Mouse (Mus musculus) cerebellum, adult 11 months (tissue): ENCODE measurements at regions not wholly inside any gene's neighbourhood (a gene's known extent, or its start where the extent isn't known, plus 50 kb on each side); places are given as distances from the start of the nearest gene placed in this dataset.

Source experiments
- DNase-seq: peaks from one replicate; pipeline ENCODE4 v3.0.0; 2022

- DNase-seq, result no peak
Measured at GRCm38 (mm10) chr5:80484676-80485075, 535.3 kb upstream of the Adgrl3 start.

GRCm38 (mm10) chr5:80488332-80488731 lies 531.6 kb upstream of the Adgrl3 start:
- no peak for DNase-seq

- DNase-seq, result peak; percentile 2
Measured at GRCm38 (mm10) chr5:80508672-80509071, 511.3 kb upstream of the Adgrl3 start.

- no peak for DNase-seq
Measured at GRCm38 (mm10) chr5:80539997-80540396, 479.9 kb upstream of the Adgrl3 start.

- DNase-seq, result no peak
Measured at GRCm38 (mm10) chr5:80551673-80552072, 468.3 kb upstream of the Adgrl3 start.

- DNase-seq, result no peak
Measured at GRCm38 (mm10) chr5:80578741-80579140, 441.2 kb upstream of the Adgrl3 start.

- no peak for DNase-seq
Measured at GRCm38 (mm10) chr5:80611571-80611970, 408.4 kb upstream of the Adgrl3 start.

- no peak for DNase-seq
Measured at GRCm38 (mm10) chr5:80627225-80627624, 392.7 kb upstream of the Adgrl3 start.

GRCm38 (mm10) chr5:80659043-80659442 lies 360.9 kb upstream of the Adgrl3 start:
- no peak for DNase-seq

GRCm38 (mm10) chr5:80659530-80659929 lies 360.4 kb upstream of the Adgrl3 start:
- DNase-seq, result no peak

GRCm38 (mm10) chr5:80670258-80670947 lies 349.5 kb upstream of the Adgrl3 start:
- DNase-seq, result no peak

GRCm38 (mm10) chr5:80683431-80683830 lies 336.5 kb upstream of the Adgrl3 start:
- DNase-seq, result no peak

GRCm38 (mm10) chr5:80700848-80701247 lies 319.1 kb upstream of the Adgrl3 start:
- DNase-seq, result no peak

- DNase-seq, result no peak
Measured at GRCm38 (mm10) chr5:80704732-80705131, 315.2 kb upstream of the Adgrl3 start.

- DNase-seq, result no peak
Measured at GRCm38 (mm10) chr5:80706645-80707056, 313.3 kb upstream of the Adgrl3 start.
